Mouse (Mus musculus) liver, postnatal 0 days (tissue): ENCODE results near the gene Gpr137c.

Experiments used
- CTCF ChIP-seq: sonication (generic); IDR thresholded peaks from 2 replicates; pipeline ENCODE4 v1.5.1; 2016; ENCODE audit warnings: antibody characterized with exemption, low read depth
- EP300 ChIP-seq: IDR thresholded peaks from 2 replicates; pipeline ENCODE4 v1.6.1; 2016; ENCODE audit warnings: antibody characterized with exemption, low read depth, mild to moderate bottlenecking

GRCm38 (mm10) chr14:45318426-45319236, 99.1 kb downstream of the Gpr137c start, which contains the start of gene Ero1l:
- no peak for TF ChIP-seq EP300
- TF ChIP-seq CTCF = no peak
